Mouse (Mus musculus) midbrain, embryonic 10.5 days (tissue): ENCODE measurements around the gene Rabl6. TPM values are rescaled to one million over a fixed set of nuclear protein-coding genes. Genes with fewer than 3 reads are reported as not detected.
A peak's percentile ranks its signal among the peaks of the same experiment; 100 is the strongest.
"Not testable (repeated sequence)": the region's sequence is repeated elsewhere in the genome, so short reads cannot be mapped to it uniquely, and the experiment has no call there.

Experiments used
- DNase-seq: peaks from one replicate; pipeline ENCODE4 v3.0.0-alpha.2; 2017; ENCODE audit warnings: low spot score
- H3K27ac ChIP-seq: fragments of 300-500 bp; sonication (generic); replicated peaks from 2 replicates; pipeline ENCODE4 v1.5.1; 2016; ENCODE audit warnings: mild to moderate bottlenecking
- H3K27me3 ChIP-seq: fragments of 300-500 bp; sonication (generic); 2 replicates; pipeline ENCODE4 v1.6.1; 2016; ENCODE audit warnings: low read depth, mild to moderate bottlenecking; ENCODE audit not compliant: poor library complexity, severe bottlenecking
- H3K36me3 ChIP-seq: fragments of 300-500 bp; sonication (generic); 2 replicates; pipeline ENCODE4 v1.6.1; 2016; ENCODE audit warnings: mild to moderate bottlenecking, moderate library complexity
- H3K4me1 ChIP-seq: fragments of 300-500 bp; sonication (generic); 2 replicates; pipeline ENCODE4 v1.6.1; 2016
- H3K4me3 ChIP-seq: fragments of 300-500 bp; sonication (generic); 2 replicates; pipeline ENCODE4 v1.5.1; 2016; ENCODE audit warnings: mild to moderate bottlenecking, moderate library complexity
- H3K9me3 ChIP-seq: fragments of 300-500 bp; sonication (generic); replicated peaks from 2 replicates; pipeline ENCODE4 v1.6.1; 2016; ENCODE audit warnings: mild to moderate bottlenecking
- WGBS: fragments of 180-500 bp; shearing (Covaris S2); methylation state at CpG from one replicate; pipeline ENCODE4 v1.1.7; 2016; 5-methylcytosine and 5-hydroxymethylcytosine counted together
- polyA plus RNA-seq: library from polyadenylated mRNA; unstranded; fragments of >200 nt; fragmentation: Nextera tagmentation; extraction: Ambion mirVana; gene quantifications from 2 replicates; pipeline ENCODE4 v1.2.1, GENCODE M21; 2016

The Rabl6 gene
- polyA plus RNA-seq, 1 experiment from 2014 or later: 75.1 TPM

DNA sequence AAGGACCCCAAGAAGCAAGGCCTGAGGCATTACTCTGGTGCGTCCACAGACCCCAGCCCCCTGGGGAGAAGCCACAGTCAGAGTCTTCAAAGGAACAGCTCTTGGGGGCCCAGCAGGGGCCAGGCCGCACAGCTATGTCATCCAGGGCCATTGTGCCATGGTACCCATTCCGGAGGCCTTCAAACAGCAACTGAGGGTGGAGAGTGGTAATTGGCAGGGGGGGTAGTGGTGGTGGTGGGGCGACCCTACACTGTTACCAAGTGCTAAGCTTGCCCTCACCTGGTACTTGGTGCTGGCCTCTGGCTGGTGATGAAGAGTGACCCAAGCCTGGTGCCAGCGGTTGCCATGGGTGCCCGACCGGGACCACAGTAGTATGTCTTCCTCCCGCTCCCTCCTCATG, 42.6 kb downstream of the Rabl6 start:
- no peak for DNase-seq
- Histone ChIP-seq H3K9me3 (no peaks in the 10 kb centered on the region), H3K27ac (no peak overlapping the region), H3K4me1 (no peaks in the 10 kb centered on the region; the same call in 1 of the 2 replicates), H3K36me3 (peaks cover 100% of the 10 kb centered on the region), H3K4me3 (no peak overlapping the region), H3K27me3 (no peaks in the 10 kb centered on the region)
- 86% methylated on average over 8 of the region's 8 CpGs for WGBS

DNA sequence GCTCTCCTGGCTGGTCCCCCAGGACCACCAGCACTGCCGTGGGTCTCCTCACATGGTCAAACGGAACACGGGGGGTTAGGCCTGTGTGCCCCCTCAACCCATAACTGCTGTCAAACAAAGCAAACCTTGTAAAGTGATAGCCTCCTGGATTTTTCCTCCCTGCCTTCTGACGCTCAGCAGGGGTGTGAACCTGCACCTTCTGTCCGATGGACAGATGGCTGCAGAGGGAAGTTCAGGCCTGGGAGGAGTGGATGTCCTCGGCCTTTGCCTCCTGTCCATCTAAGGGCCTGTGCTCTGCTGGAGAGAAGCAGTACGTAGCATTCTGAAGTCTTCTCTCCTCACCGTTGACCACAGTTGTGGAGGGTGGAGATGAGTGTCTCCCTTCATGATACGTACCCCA, 46.4 kb downstream of the Rabl6 start:
- no peaks in the 10 kb centered on the region for H3K27me3 ChIP-seq
- DNase-seq: no peak
- H3K36me3 ChIP-seq: peaks cover 75% of the 10 kb centered on the region
- H3K4me1 ChIP-seq: peaks cover 21% of the 10 kb centered on the region
- 85% methylated on average over 9 of the region's 9 CpGs for WGBS
- no peak overlapping the region for H3K27ac ChIP-seq
- H3K9me3 ChIP-seq: no peaks in the 10 kb centered on the region
- H3K4me3 ChIP-seq: no peak overlapping the region

- H3K36me3 ChIP-seq: peaks cover 61% of the 10 kb centered on the region
- DNase-seq: no peak
- H3K4me1 ChIP-seq: peaks cover 28% of the 10 kb centered on the region
- H3K4me3 ChIP-seq: no peak overlapping the region
- no peaks in the 10 kb centered on the region for H3K9me3 ChIP-seq
- H3K27me3 ChIP-seq: no peaks in the 10 kb centered on the region
- 88% methylated on average over 8 of the region's 8 CpGs for WGBS
- no peak overlapping the region for H3K27ac ChIP-seq
Observed at GRCm38 (mm10) chr2:25560551-25560950, 47.8 kb downstream of the Rabl6 start.

DNA sequence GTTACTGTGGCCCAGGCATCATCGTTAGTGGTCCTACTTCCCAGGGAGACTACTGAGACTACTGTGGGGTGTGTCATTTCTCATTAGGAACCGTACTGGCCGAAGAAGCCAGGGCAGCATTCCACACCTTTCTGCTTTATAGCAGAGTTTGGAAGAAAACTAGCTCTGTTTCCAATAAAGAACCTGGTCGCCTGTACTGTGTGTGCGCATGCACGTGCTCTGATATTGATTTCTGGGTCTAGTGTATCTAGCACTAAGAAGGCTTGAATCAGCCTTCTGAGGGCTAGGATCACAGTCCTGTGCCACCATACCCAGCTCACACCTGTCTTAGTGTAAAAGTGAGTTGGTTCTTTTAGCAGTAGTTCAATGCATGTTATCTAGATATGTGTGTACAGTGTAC, 49.5 kb downstream of the Rabl6 start:
- peak overlapping the region; percentile 95 for H3K4me3 ChIP-seq
- H3K27me3 ChIP-seq: no peaks in the 10 kb centered on the region
- 0 out of 2 replicates have a peak overlapping the region, but pooled peaks have one; percentile 94 for H3K27ac ChIP-seq
- no peaks in the 10 kb centered on the region for H3K9me3 ChIP-seq
- 85% methylated on average over 6 of the region's 6 CpGs for WGBS
- peaks cover 43% of the 10 kb centered on the region for H3K36me3 ChIP-seq
- DNase-seq: no peak
- peaks cover 28% of the 10 kb centered on the region for H3K4me1 ChIP-seq

GRCm38 (mm10) chr2:25557964-25558360, 50.4 kb downstream of the Rabl6 start:
- no peak for DNase-seq
- peak overlapping the region; percentile 94 for H3K27ac ChIP-seq
- H3K36me3 ChIP-seq: peaks cover 35% of the 10 kb centered on the region
- H3K4me1 ChIP-seq: peaks cover 28% of the 10 kb centered on the region
- under 1% methylated on average over 24 of the region's 24 CpGs for WGBS
- no peaks in the 10 kb centered on the region for H3K27me3 ChIP-seq
- H3K9me3 ChIP-seq: no peaks in the 10 kb centered on the region
- peak overlapping the region; percentile 95 for H3K4me3 ChIP-seq

- DNase-seq: peak; percentile 95
- H3K36me3 ChIP-seq: peaks cover 30% of the 10 kb centered on the region
- WGBS: under 1% methylated on average over 61 of the region's 61 CpGs
- no peaks in the 10 kb centered on the region for H3K27me3 ChIP-seq
- peak within 1 kb of the TSS; percentile 95 for H3K4me3 ChIP-seq
- H3K9me3 ChIP-seq: no peaks in the 10 kb centered on the region
- peak within 1 kb of the TSS; percentile 94 for H3K27ac ChIP-seq
- peaks cover 28% of the 10 kb centered on the region for H3K4me1 ChIP-seq
Observed at GRCm38 (mm10) chr2:25557221-25557963, 50.9 kb downstream of the Rabl6 start, which contains the start of gene Edf1. TSS of gene Edf1 (plus strand) at chr2:25557847.

DNA sequence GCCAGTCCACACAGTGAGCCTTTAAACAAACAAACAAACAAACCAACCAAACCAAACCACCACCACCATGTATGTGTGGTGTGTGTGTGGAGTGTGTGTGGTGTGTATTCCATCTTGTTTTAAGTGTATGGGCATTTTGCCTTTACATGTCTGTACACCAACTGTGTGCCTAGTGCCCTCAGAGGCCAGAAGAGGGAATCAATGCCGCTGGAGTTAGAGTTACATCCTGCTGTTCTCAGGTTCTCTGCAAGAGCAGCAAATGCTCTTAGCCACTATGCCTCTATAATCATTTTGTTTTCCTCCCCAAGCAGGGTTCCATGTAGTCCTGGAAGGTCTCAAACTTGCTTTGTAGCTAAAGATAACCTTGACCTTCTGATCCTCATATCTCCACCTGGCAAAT, 52.0 kb downstream of the Rabl6 start:
- DNase-seq: no peak
- peaks cover 19% of the 10 kb centered on the region for H3K36me3 ChIP-seq
- no peak overlapping the region for H3K27ac ChIP-seq
- no peaks in the 10 kb centered on the region for H3K27me3 ChIP-seq
- 59% methylated on average over 1 of the region's 1 CpGs for WGBS
- H3K9me3 ChIP-seq: no peaks in the 10 kb centered on the region
- peaks cover 28% of the 10 kb centered on the region for H3K4me1 ChIP-seq
- H3K4me3 ChIP-seq: peak overlapping the region; percentile 95; the same call in 1 of the 2 replicates

DNA sequence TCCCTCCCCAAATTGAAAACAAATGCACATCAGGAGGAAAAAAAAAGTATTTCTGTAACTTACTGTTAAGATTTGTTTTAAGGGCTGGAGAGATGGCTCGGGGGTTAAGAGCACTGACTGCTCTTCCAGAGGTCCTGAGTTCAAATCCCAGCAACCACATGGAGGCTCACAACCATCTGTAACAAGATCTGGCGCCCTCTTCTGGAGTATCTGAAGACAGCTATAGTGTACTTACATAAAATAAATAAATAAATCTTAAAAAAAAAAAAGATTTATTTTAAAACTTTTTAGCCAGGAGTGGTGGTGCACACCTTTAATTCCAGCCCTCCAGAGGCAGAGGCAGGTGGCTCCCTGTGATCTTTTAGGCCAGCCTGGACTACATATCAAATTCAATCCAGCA, 52.8 kb downstream of the Rabl6 start:
- not testable (repeated sequence) for H3K4me3 ChIP-seq, H3K9me3 ChIP-seq, H3K27me3 ChIP-seq, DNase-seq, H3K27ac ChIP-seq
- WGBS: 45% methylated on average over 2 of the region's 2 CpGs
- Histone ChIP-seq H3K36me3 (peaks cover 10% of the 10 kb centered on the region), H3K4me1 (peaks cover 28% of the 10 kb centered on the region)

DNA sequence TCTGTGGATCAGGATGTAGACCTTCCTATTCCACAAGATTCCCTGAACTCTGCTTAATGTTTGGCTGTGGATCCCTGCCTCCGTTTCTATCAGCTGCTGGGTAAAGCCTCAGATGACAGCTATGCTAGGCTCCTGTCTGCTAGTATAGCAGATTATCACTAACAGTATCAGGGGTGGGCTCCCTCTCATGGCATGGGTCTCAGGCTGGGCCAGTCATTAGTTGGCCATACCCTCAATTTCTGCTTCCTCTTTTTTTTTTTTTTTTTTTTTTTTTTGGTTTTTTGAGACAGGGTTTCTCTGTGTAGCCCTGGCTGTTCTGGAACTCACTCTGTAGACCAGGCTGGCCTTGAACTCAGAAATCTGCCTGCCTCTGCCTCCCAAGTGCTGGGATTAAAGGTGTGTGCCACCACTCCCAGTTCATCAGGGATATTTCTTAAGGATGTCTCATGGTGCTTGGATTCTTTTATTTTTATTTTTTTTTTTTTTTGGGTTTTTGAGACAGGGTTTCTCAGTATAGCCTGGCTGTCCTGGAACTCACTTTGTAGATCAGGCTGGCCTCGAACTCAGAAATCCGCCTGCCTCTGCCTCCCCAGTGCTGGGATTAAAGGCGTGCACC, 55.0 kb downstream of the Rabl6 start:
- H3K36me3 ChIP-seq, H3K27me3 ChIP-seq, DNase-seq, H3K27ac ChIP-seq, H3K9me3 ChIP-seq, H3K4me3 ChIP-seq: not testable (repeated sequence)
- 91% methylated on average over 4 of the region's 4 CpGs for WGBS
- H3K4me1 ChIP-seq: peaks cover 17% of the 10 kb centered on the region

- 36% methylated on average over 5 of the region's 5 CpGs for WGBS
- H3K27me3 ChIP-seq: no peaks in the 10 kb centered on the region
- no peak for DNase-seq
- H3K27ac ChIP-seq: no peak overlapping the region
- H3K4me3 ChIP-seq: no peak overlapping the region
- no peaks in the 10 kb centered on the region for H3K36me3 ChIP-seq
- peaks cover 9% of the 10 kb centered on the region for H3K4me1 ChIP-seq
- H3K9me3 ChIP-seq: no peaks in the 10 kb centered on the region
Observed at GRCm38 (mm10) chr2:25551186-25551585, 57.1 kb downstream of the Rabl6 start.

DNA sequence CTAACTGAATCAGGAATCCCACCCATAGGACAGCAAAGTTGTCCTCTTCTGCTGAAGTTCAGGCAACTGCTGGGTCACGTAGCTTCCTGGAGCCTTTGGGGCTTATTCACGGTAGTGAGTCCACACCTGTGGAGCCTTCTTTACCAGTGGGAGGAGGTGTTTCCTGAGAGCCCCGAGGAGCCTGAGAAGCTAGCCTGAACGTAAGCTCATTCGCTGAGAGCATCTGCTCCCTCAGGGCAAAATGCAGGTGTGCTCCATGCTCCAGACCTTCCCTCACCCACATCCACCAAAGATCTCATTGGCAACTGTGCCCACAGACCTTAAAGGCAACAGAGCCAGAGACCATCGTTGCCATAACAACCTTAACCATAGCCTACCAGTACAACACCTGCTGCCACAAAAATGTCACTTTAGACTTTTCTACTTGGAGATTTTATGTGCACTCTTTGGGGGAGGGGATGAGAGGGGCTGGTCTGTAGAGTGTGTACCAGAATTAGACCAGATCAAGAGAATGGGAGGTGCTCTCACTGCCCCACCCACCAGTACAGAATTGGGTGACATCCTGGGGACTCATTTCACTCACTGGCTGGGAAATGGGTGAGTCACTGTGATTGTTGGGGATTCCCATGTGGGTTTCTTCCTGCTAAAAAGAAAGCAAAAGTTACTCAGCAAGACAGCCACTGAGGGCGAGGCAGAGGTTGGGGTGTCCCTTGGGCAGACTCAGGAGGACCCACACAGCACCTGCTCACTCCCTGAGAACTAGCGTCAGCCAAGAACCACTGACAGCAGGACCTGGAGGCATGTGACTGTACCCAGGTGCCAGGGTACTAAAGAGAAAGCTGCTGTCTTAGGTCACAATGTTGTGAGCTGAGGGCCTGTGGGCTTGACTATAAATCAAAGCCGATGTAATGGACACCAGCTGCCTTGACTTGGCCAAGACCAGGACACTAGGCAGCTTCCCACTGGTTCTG, 59.0 kb downstream of the Rabl6 start:
- no peak for DNase-seq

GRCm38 (mm10) chr2:25546811-25547491, 61.4 kb downstream of the Rabl6 start, which contains the start of gene Traf2:
TSS of gene Traf2 (minus strand) at chr2:25546940.
- peaks cover 28% of the 10 kb centered on the region for H3K4me1 ChIP-seq
- peak within 1 kb of the TSS; percentile 92 for H3K27ac ChIP-seq
- H3K9me3 ChIP-seq: no peaks in the 10 kb centered on the region
- no peaks in the 10 kb centered on the region for H3K27me3 ChIP-seq
- peak; percentile 99 for DNase-seq
- WGBS: 3% methylated on average over 48 of the region's 48 CpGs
- H3K4me3 ChIP-seq: peak within 1 kb of the TSS; percentile 80
- H3K36me3 ChIP-seq: 0 out of 2 replicates have a peak, but pooled peaks cover 3% of the 10 kb centered on the region

More for the DNA sequence above, 59.0 kb downstream of the Rabl6 start:
- H3K9me3 ChIP-seq: no peaks in the 10 kb centered on the region
- 80% methylated on average over 9 of the region's 9 CpGs for WGBS
- H3K27me3 ChIP-seq: no peaks in the 10 kb centered on the region
- 0 out of 2 replicates have a peak, but pooled peaks cover under 1% of the 10 kb centered on the region for H3K36me3 ChIP-seq
- peaks cover 25% of the 10 kb centered on the region for H3K4me1 ChIP-seq
- no peak overlapping the region for H3K27ac ChIP-seq
- H3K4me3 ChIP-seq: no peak overlapping the region
